Comparison of ENCODE assay signal across 9 mouse cellular contexts in genomic region chr2:32509287-32509686, GRCm38 (mm10). TPM values are rescaled to one million over a fixed set of nuclear protein-coding genes. Genes with fewer than 3 reads are reported as not detected.
DNase-seq lines count a peak whose midpoint lies in the region; ATAC-seq and TF ChIP-seq lines count a peak whose summit lies in the region.
"Had no signal": no experiment of that assay in that cellular context is flagged by ENCODE, and none has a peak within 500 bp of the region (broad histone marks: within the 10 kb centered on the region; RNA-seq: fewer than 3 reads in every experiment).

No protein-coding gene starts in this region.

- no peaks in the 10 kb centered on the region for H3K4me1 ChIP-seq in hindbrain, embryonic 13.5 days (replicated peaks)
- no peaks in the 10 kb centered on the region for H3K4me1 ChIP-seq in hindbrain, postnatal 0 days (ENCODE audit: insufficient read depth, low read length)
- H3K4me1 ChIP-seq in cortical plate, adult 2 months (ENCODE audit: control insufficient read depth, insufficient read depth, low read length) = no peaks in the 10 kb centered on the region
- peaks cover 16% of the 10 kb centered on the region for H3K4me1 ChIP-seq in heart, embryonic 15.5 days (replicated peaks)
- peaks cover 4% of the 10 kb centered on the region for H3K4me1 ChIP-seq in limb, embryonic 15.5 days

- no peak overlapping the region for H3K4me3 ChIP-seq in hindbrain, embryonic 13.5 days
- H3K4me3 ChIP-seq in hindbrain, postnatal 0 days (ENCODE audit: low read length) = no peak overlapping the region
- H3K4me3 ChIP-seq in cortical plate, adult 2 months (ENCODE audit: insufficient read depth, low read length) = no peak overlapping the region
- H3K4me3 ChIP-seq in heart, embryonic 15.5 days = no peak overlapping the region
- H3K4me3 ChIP-seq in limb, embryonic 15.5 days = no peak overlapping the region

- 0 out of 2 replicates have a peak overlapping the region, but pooled peaks have one; percentile 55 for H3K27ac ChIP-seq in hindbrain, embryonic 13.5 days
- no peak overlapping the region for H3K27ac ChIP-seq in hindbrain, postnatal 0 days
- peak overlapping the region; percentile 64; the same call in 1 of the 2 replicates for H3K27ac ChIP-seq in cortical plate, adult 2 months (ENCODE audit: insufficient read depth, low read length)
- peak overlapping the region; percentile 66 for H3K27ac ChIP-seq in heart, embryonic 15.5 days
- peak overlapping the region; percentile 48; the same call in 1 of the 2 replicates for H3K27ac ChIP-seq in limb, embryonic 15.5 days

- TF ChIP-seq POLR2A in cortical plate, adult 2 months (IDR thresholded peaks at IDR 0.05; ENCODE audit: extremely low read depth, insufficient read depth, low read length) = no peak

- no peaks in the 10 kb centered on the region for H3K27me3 ChIP-seq in hindbrain, embryonic 13.5 days
- H3K27me3 ChIP-seq in hindbrain, postnatal 0 days (ENCODE audit: insufficient read depth, low read length) = no peaks in the 10 kb centered on the region
- no peaks in the 10 kb centered on the region for H3K27me3 ChIP-seq in heart, embryonic 15.5 days
- no peaks in the 10 kb centered on the region for H3K27me3 ChIP-seq in limb, embryonic 15.5 days
- H3K27me3 ChIP-seq: Patski had no signal

- no peak overlapping the region for H3K4me2 ChIP-seq in hindbrain, embryonic 13.5 days
- H3K4me2 ChIP-seq in hindbrain, postnatal 0 days (ENCODE audit: low read depth, low read length) = no peak overlapping the region
- H3K4me2 ChIP-seq in heart, embryonic 15.5 days = no peak overlapping the region
- no peak overlapping the region for H3K4me2 ChIP-seq in limb, embryonic 15.5 days

- WGBS in hindbrain, embryonic 13.5 days = 47% methylated on average over 4 of the region's 4 CpGs
- WGBS in hindbrain, postnatal 0 days = 42% methylated on average over 4 of the region's 4 CpGs
- 15% methylated on average over 4 of the region's 4 CpGs for WGBS in heart, embryonic 15.5 days
- 13% methylated on average over 4 of the region's 4 CpGs for WGBS in limb, embryonic 15.5 days

- DNase-seq in hindbrain, postnatal 0 days (ENCODE audit: low spot score) = no peak
- no peak for DNase-seq in frontal cortex, postnatal 14 days (ENCODE audit: low spot score in 2 of 2)
- no peak for DNase-seq in cerebellum, adult 9-10 months

- H3K9me3 ChIP-seq in hindbrain, embryonic 13.5 days = no peaks in the 10 kb centered on the region
- H3K9me3 ChIP-seq in hindbrain, postnatal 0 days (ENCODE audit: low read length) = no peaks in the 10 kb centered on the region
- no peaks in the 10 kb centered on the region for H3K9me3 ChIP-seq in heart, embryonic 15.5 days (replicated peaks)
- H3K9me3 ChIP-seq in limb, embryonic 15.5 days = no peaks in the 10 kb centered on the region

- ATAC-seq in hindbrain, embryonic 13.5 days (ENCODE audit: low FRiP score) = no peak
- ATAC-seq in hindbrain, postnatal 0 days = no peak
- ATAC-seq in heart, embryonic 15.5 days (replicated peaks; ENCODE audit: insufficient number of reproducible peaks, insufficient read depth, low FRiP score, low read depth) = peak; percentile 38; the same call in 1 of the 2 replicates
- no peak for ATAC-seq in limb, embryonic 15.5 days (ENCODE audit: insufficient number of reproducible peaks, low FRiP score, low TSS enrichment, low read depth)
- no peak for ATAC-seq in erythroblast, adult 5-6 weeks (replicated peaks; ENCODE audit: low FRiP score, poor library complexity, severe bottlenecking)
- ATAC-seq: Patski had no signal

- no peak overlapping the region for H3K9ac ChIP-seq in hindbrain, embryonic 13.5 days
- no peak overlapping the region for H3K9ac ChIP-seq in hindbrain, postnatal 0 days (replicated peaks; ENCODE audit: low read length)
- no peak overlapping the region for H3K9ac ChIP-seq in heart, embryonic 15.5 days
- no peak overlapping the region for H3K9ac ChIP-seq in limb, embryonic 15.5 days

- H3K36me3 ChIP-seq in hindbrain, embryonic 13.5 days = no peaks in the 10 kb centered on the region
- H3K36me3 ChIP-seq in hindbrain, postnatal 0 days (ENCODE audit: insufficient read depth, low read length) = no peaks in the 10 kb centered on the region
- no peaks in the 10 kb centered on the region for H3K36me3 ChIP-seq in heart, embryonic 15.5 days
- H3K36me3 ChIP-seq in limb, embryonic 15.5 days = no peaks in the 10 kb centered on the region

- no peak for TF ChIP-seq CTCF in hindbrain, postnatal 0 days (IDR thresholded peaks at IDR 0.05; ENCODE audit: low read depth)
- TF ChIP-seq CTCF in cortical plate, adult 2 months (IDR thresholded peaks at IDR 0.05; ENCODE audit: extremely low read depth, insufficient read depth, low read length) = no peak

RNA-seq across cellular contexts. Expression of gene Fam102a, which starts 25.8 kb away (rescaled TPM):
- polyA plus RNA-seq in hindbrain, embryonic 13.5 days (2015; fragmentation: Nextera tagmentation; extraction: Ambion mirVana) = 7.0 and 7.1 TPM in 2 replicates
- total RNA-seq in hindbrain, postnatal 0 days (2014; rRNA removed) = 23.6 and 25.4 TPM in 2 replicates
- polyA plus RNA-seq in hindbrain, postnatal 0 days (2015; fragmentation: Nextera tagmentation; extraction: Ambion mirVana) = 7.9 and 8.2 TPM in 2 replicates
- polyA plus RNA-seq in cortical plate, adult 2 months (2012; rRNA removed) = 39.2 and 46.7 TPM in 2 replicates
- 4.8 and 8.6 TPM in 2 replicates for polyA plus RNA-seq in heart, embryonic 15.5 days (2015; fragmentation: Nextera tagmentation; extraction: Ambion mirVana)
- polyA plus RNA-seq in limb, embryonic 15.5 days (2015; fragmentation: Nextera tagmentation; extraction: Ambion mirVana) = 14.7 and 17.3 TPM in 2 replicates
- 1.2 and 2.7 TPM in 2 replicates for total RNA-seq in erythroblast, adult 5-6 weeks (2015; ENCODE audit: low replicate concordance)
- total RNA-seq in erythroblast, adult 5-6 weeks (2017; ENCODE audit: low replicate concordance) = 0.28 and 6.5 TPM in 2 replicates

RNA-seq across cellular contexts. Expression of gene Slc25a25, which starts 58.0 kb away (rescaled TPM):
- 46.2 and 50.1 TPM in 2 replicates for polyA plus RNA-seq in hindbrain, embryonic 13.5 days (2015; fragmentation: Nextera tagmentation; extraction: Ambion mirVana)
- total RNA-seq in hindbrain, postnatal 0 days (2014; rRNA removed) = 64.3 and 69.6 TPM in 2 replicates
- 44.4 and 46.4 TPM in 2 replicates for polyA plus RNA-seq in hindbrain, postnatal 0 days (2015; fragmentation: Nextera tagmentation; extraction: Ambion mirVana)
- 44.7 and 49.1 TPM in 2 replicates for polyA plus RNA-seq in cortical plate, adult 2 months (2012; rRNA removed)
- 9.1 and 12.1 TPM in 2 replicates for polyA plus RNA-seq in heart, embryonic 15.5 days (2015; fragmentation: Nextera tagmentation; extraction: Ambion mirVana)
- 17.1 and 17.5 TPM in 2 replicates for polyA plus RNA-seq in limb, embryonic 15.5 days (2015; fragmentation: Nextera tagmentation; extraction: Ambion mirVana)
- total RNA-seq in erythroblast, adult 5-6 weeks (2015; ENCODE audit: low replicate concordance) = 2.1 and 6.3 TPM in 2 replicates
- total RNA-seq in erythroblast, adult 5-6 weeks (2017; ENCODE audit: low replicate concordance) = 4.2 and 16.2 TPM in 2 replicates

RNA-seq across cellular contexts. Expression of gene Naif1, which starts 59.0 kb away (rescaled TPM):
- polyA plus RNA-seq in hindbrain, embryonic 13.5 days (2015; fragmentation: Nextera tagmentation; extraction: Ambion mirVana) = 5.1 and 5.9 TPM in 2 replicates
- 3.1 and 3.7 TPM in 2 replicates for total RNA-seq in hindbrain, postnatal 0 days (2014; rRNA removed)
- polyA plus RNA-seq in hindbrain, postnatal 0 days (2015; fragmentation: Nextera tagmentation; extraction: Ambion mirVana) = 2.9 and 3.0 TPM in 2 replicates
- polyA plus RNA-seq in cortical plate, adult 2 months (2012; rRNA removed) = 3.2 and 3.4 TPM in 2 replicates
- 4.0 and 5.1 TPM in 2 replicates for polyA plus RNA-seq in heart, embryonic 15.5 days (2015; fragmentation: Nextera tagmentation; extraction: Ambion mirVana)
- 5.6 and 6.0 TPM in 2 replicates for polyA plus RNA-seq in limb, embryonic 15.5 days (2015; fragmentation: Nextera tagmentation; extraction: Ambion mirVana)
- total RNA-seq in erythroblast, adult 5-6 weeks (2015; ENCODE audit: low replicate concordance) = 0.77 and 0.84 TPM in 2 replicates
- 0.98 and 2.1 TPM in 2 replicates for total RNA-seq in erythroblast, adult 5-6 weeks (2017; ENCODE audit: low replicate concordance)
